Mouse (Mus musculus) retina, postnatal 1 day (tissue): Measurements from ENCODE around the gene Psat1.

Experiments used
- DNase-seq: peaks from one replicate; pipeline ENCODE4 v3.0.0-alpha.2; 2012

The Psat1 gene

DNA sequence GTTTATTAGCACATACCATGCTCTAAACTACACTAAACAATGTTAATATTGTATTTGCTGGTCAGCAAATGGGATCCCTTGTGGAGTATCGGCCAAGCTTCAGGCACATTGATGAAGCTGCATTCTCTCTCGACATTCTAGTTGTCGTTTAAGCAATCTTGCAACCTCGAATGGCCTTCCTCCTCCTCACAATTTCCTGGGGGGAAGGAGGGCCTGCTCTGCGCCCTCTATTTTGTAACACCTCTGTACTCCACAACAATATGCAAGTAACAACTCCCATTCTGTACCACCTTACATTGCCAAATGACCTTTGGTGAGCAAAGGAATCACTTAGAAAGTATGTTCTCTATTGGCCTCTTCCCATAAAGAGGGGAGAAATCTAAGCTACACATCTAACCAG lies 91.8 kb downstream of the Psat1 start:
- no peak for DNase-seq
